ENCODE assay signal across 18 mouse cellular contexts in genomic region chr19:17386424-17386823, GRCm38 (mm10). TPM values are rescaled to one million over a fixed set of nuclear protein-coding genes. Genes with fewer than 3 reads are reported as not detected.
A peak's percentile ranks its signal among the peaks of the same experiment; 100 is the strongest.
DNase-seq lines count a peak whose midpoint lies in the region; ATAC-seq and TF ChIP-seq lines count a peak whose summit lies in the region.
"Had no signal": no experiment of that assay in that cellular context is flagged by ENCODE, and none has a peak within 500 bp of the region (broad histone marks: within the 10 kb centered on the region; RNA-seq: fewer than 3 reads in every experiment).

No protein-coding gene starts in this region.

- 19% methylated on average over 6 of the region's 6 CpGs for WGBS in hindbrain, embryonic 16.5 days
- 12% methylated on average over 6 of the region's 6 CpGs for WGBS in midbrain, embryonic 16.5 days

- no peaks in the 10 kb centered on the region for H3K36me3 ChIP-seq in hindbrain, embryonic 16.5 days (ENCODE audit: control insufficient read depth, insufficient read depth, low read length)
- no peaks in the 10 kb centered on the region for H3K36me3 ChIP-seq in midbrain, embryonic 16.5 days (ENCODE audit: control insufficient read depth, insufficient read depth, low read length)
- H3K36me3 ChIP-seq: limb, embryonic 12.5 days had no signal

- ATAC-seq in hindbrain, embryonic 16.5 days: peak; percentile 70; the same call in 1 of the 2 replicates
- ATAC-seq in midbrain, embryonic 16.5 days: peak; percentile 56; the same call in 1 of the 2 replicates
- ATAC-seq in monocyte, adult 5-6 weeks (replicated peaks; ENCODE audit: insufficient number of reproducible peaks, low FRiP score, low TSS enrichment, poor library complexity, severe bottlenecking): no peak
- ATAC-seq: forebrain, embryonic 16.5 days; lung, postnatal 0 days had no signal

- intact Hi-C loops in heart, postnatal 14 days (cut with DNase I): loop anchor here (10.0 kb wide), 1 partner anchor 592 kb away; no protein-coding TSS in a partner anchor

- 0 out of 2 replicates have a peak, but pooled peaks cover 3% of the 10 kb centered on the region for H3K4me1 ChIP-seq in hindbrain, embryonic 16.5 days (ENCODE audit: control insufficient read depth, insufficient read depth, low read depth, low read length)
- H3K4me1 ChIP-seq in midbrain, embryonic 16.5 days (ENCODE audit: control insufficient read depth, insufficient read depth, low read length): peaks cover 4% of the 10 kb centered on the region; the same call in 1 of the 2 replicates
- H3K4me1 ChIP-seq: limb, embryonic 12.5 days had no signal

- H3K9me3 ChIP-seq in hindbrain, embryonic 16.5 days (ENCODE audit: control insufficient read depth, low read length): no peaks in the 10 kb centered on the region
- H3K9me3 ChIP-seq in midbrain, embryonic 16.5 days (replicated peaks; ENCODE audit: control insufficient read depth, low read length, poor library complexity, severe bottlenecking): no peaks in the 10 kb centered on the region
- H3K9me3 ChIP-seq: limb, embryonic 12.5 days had no signal

- DNase-seq in kidney, adult 9 months: peak; percentile 22
- no peak for DNase-seq in kidney, adult 8-10 months
- peak; percentile 52 for DNase-seq in brain, embryonic 14.5 days (ENCODE audit: low read depth)
- no peak for DNase-seq in heart, postnatal 14 days
- DNase-seq: adrenal gland, adult 2 months; cerebellum, adult 18-20 months; heart, adult 18-20 months; kidney, adult 11 months; right cerebral cortex, postnatal 14 days had no signal

- 0 out of 2 replicates have a peak overlapping the region, but pooled peaks have one; percentile 19 for H3K4me2 ChIP-seq in hindbrain, embryonic 16.5 days (ENCODE audit: low read length)
- H3K4me2 ChIP-seq in midbrain, embryonic 16.5 days (ENCODE audit: low read length): no peak overlapping the region
- H3K4me2 ChIP-seq: limb, embryonic 12.5 days had no signal

- no peak overlapping the region for H3K9ac ChIP-seq in hindbrain, embryonic 16.5 days (ENCODE audit: low read depth, low read length)
- no peak overlapping the region for H3K9ac ChIP-seq in midbrain, embryonic 16.5 days (ENCODE audit: low read depth, low read length)
- H3K9ac ChIP-seq: limb, embryonic 12.5 days; liver, embryonic 14.5 days had no signal

- no peak for TF ChIP-seq CTCF in brain, embryonic 14.5 days (IDR thresholded peaks at IDR 0.05; ENCODE audit: borderline replicate concordance, extremely low read depth, insufficient read depth, insufficient read length)

- H3K4me3 ChIP-seq in hindbrain, embryonic 16.5 days (ENCODE audit: low read length): no peak overlapping the region
- H3K4me3 ChIP-seq in midbrain, embryonic 16.5 days (ENCODE audit: low read depth, low read length): no peak overlapping the region
- H3K4me3 ChIP-seq: layer of hippocampus, adult 2 months; left cerebral cortex, adult 2 months; limb, embryonic 12.5 days had no signal

- no peak overlapping the region for H3K27ac ChIP-seq in hindbrain, embryonic 16.5 days (ENCODE audit: low read depth, low read length)
- H3K27ac ChIP-seq in midbrain, embryonic 16.5 days (ENCODE audit: low read length): no peak overlapping the region
- H3K27ac ChIP-seq: layer of hippocampus, adult 2 months; left cerebral cortex, adult 2 months; limb, embryonic 12.5 days; liver, embryonic 14.5 days had no signal

- H3K27me3 ChIP-seq in hindbrain, embryonic 16.5 days (replicated peaks; ENCODE audit: control insufficient read depth, insufficient read depth, low read length): no peaks in the 10 kb centered on the region
- H3K27me3 ChIP-seq in midbrain, embryonic 16.5 days (ENCODE audit: control insufficient read depth, insufficient read depth, low read depth, low read length): no peaks in the 10 kb centered on the region

- TF ChIP-seq POLR2A in brain, embryonic 14.5 days (IDR thresholded peaks at IDR 0.05; ENCODE audit: borderline replicate concordance, extremely low read depth, insufficient read depth, insufficient read length, poor library complexity, severe bottlenecking): no peak

RNA-seq across cellular contexts. Expression of gene Rfk, which starts 7.4 kb away (rescaled TPM):
- polyA plus RNA-seq in brain, embryonic 14.5 days (2012; rRNA removed): 44.0 and 44.1 TPM in 2 replicates
- polyA plus RNA-seq in hindbrain, embryonic 16.5 days (2015; fragmentation: Nextera tagmentation; extraction: Ambion mirVana): 84.5 and 88.6 TPM in 2 replicates
- polyA plus RNA-seq in midbrain, embryonic 16.5 days (2015; fragmentation: Nextera tagmentation; extraction: Ambion mirVana): 74.5 and 74.9 TPM in 2 replicates
- total RNA-seq in monocyte, adult 5-6 weeks (2017): 34.0 to 41.6 TPM (median 38.1 TPM) in 3 replicates
- 10 to 100 TPM; 56.9 to 59.7 TPM for total RNA-seq in heart, postnatal 14 days (2021)

RNA-seq across cellular contexts. Expression of gene Gcnt1, which starts 13.8 kb away (rescaled TPM):
- 0.45 and 0.97 TPM in 2 replicates for polyA plus RNA-seq in brain, embryonic 14.5 days (2012; rRNA removed)
- 0.71 and 0.96 TPM in 2 replicates for polyA plus RNA-seq in hindbrain, embryonic 16.5 days (2015; fragmentation: Nextera tagmentation; extraction: Ambion mirVana)
- 0.55 and 0.85 TPM in 2 replicates for polyA plus RNA-seq in midbrain, embryonic 16.5 days (2015; fragmentation: Nextera tagmentation; extraction: Ambion mirVana)
- total RNA-seq in monocyte, adult 5-6 weeks (2017): 24.1 to 36.0 TPM (median 35.5 TPM) in 3 replicates
- total RNA-seq in heart, postnatal 14 days (2021): 10 to 100 TPM; 14.2 to 14.4 TPM

Comparison
In these comparisons a context has a peak if more than half of its experiments do, and no peak if none do; other contexts are left out.
1. DNase-seq: peak in kidney, adult 9 months (single experiment) and brain, embryonic 14.5 days (single experiment); none in kidney, adult 8-10 months (0 of 2) and heart, postnatal 14 days (0 of 2).